Mouse (Mus musculus): ENCODE data around the gene Siae.

The Siae gene

GRCm38 (mm10) chr9:37554838-37555748 lies at the start of gene Siae:
TSS of gene Siae (plus strand) at chr9:37555698.
- DNase-seq (ENCODE audit: low spot score in 2 of 2): no peak

- DNase-seq (ENCODE audit: low spot score in 2 of 2): no peak
Observed at GRCm38 (mm10) chr9:37506023-37506422, 49.5 kb upstream of the Siae start.

GRCm38 (mm10) chr9:37512097-37512496 lies 43.4 kb upstream of the Siae start:
- DNase-seq (ENCODE audit: low spot score in 2 of 2): no peak

- DNase-seq (ENCODE audit: low spot score in 2 of 2): no peak
Observed at GRCm38 (mm10) chr9:37514456-37514855, 41.0 kb upstream of the Siae start.

GRCm38 (mm10) chr9:37517467-37517866 lies 38.0 kb upstream of the Siae start:
- no peak for DNase-seq (ENCODE audit: low spot score in 2 of 2)

- DNase-seq (ENCODE audit: low spot score in 2 of 2): no peak
Observed at GRCm38 (mm10) chr9:37518991-37519390, 36.5 kb upstream of the Siae start.

GRCm38 (mm10) chr9:37519995-37520394 lies 35.5 kb upstream of the Siae start:
- no peak for DNase-seq (ENCODE audit: low spot score in 2 of 2)

GRCm38 (mm10) chr9:37525461-37525860 lies 30.0 kb upstream of the Siae start:
- no peak for DNase-seq (ENCODE audit: low spot score in 2 of 2)

GRCm38 (mm10) chr9:37526443-37527395 lies 28.8 kb upstream of the Siae start:
- no peak for DNase-seq (ENCODE audit: low spot score in 2 of 2)

GRCm38 (mm10) chr9:37527396-37528224 lies 27.9 kb upstream of the Siae start, which contains the start of gene Esam:
TSS of gene Esam (plus strand) at chr9:37528078.
- peak; percentile 48 to 70 for DNase-seq (ENCODE audit: low spot score in 2 of 2)

- DNase-seq (ENCODE audit: low spot score in 2 of 2): no peak
Observed at GRCm38 (mm10) chr9:37528225-37528970, 27.1 kb upstream of the Siae start.

- no peak for DNase-seq (ENCODE audit: low spot score in 2 of 2)
Observed at GRCm38 (mm10) chr9:37530031-37530887, 25.2 kb upstream of the Siae start.

GRCm38 (mm10) chr9:37530888-37531705 lies 24.4 kb upstream of the Siae start:
- peak in 1 of 2 experiments; percentile 55 for DNase-seq (ENCODE audit: low spot score in 2 of 2)

- DNase-seq (ENCODE audit: low spot score in 2 of 2): no peak
Observed at GRCm38 (mm10) chr9:37536851-37537250, 18.6 kb upstream of the Siae start.

GRCm38 (mm10) chr9:37537658-37538250 lies 17.7 kb upstream of the Siae start:
- no peak for DNase-seq (ENCODE audit: low spot score in 2 of 2)

GRCm38 (mm10) chr9:37539170-37540025 lies 16.1 kb upstream of the Siae start, which contains the start of gene Vsig2:
TSS of gene Vsig2 (plus strand) at chr9:37539255.
- peak in 1 of 2 experiments; percentile 19 for DNase-seq (ENCODE audit: low spot score in 2 of 2)

GRCm38 (mm10) chr9:37540226-37540625 lies 15.3 kb upstream of the Siae start:
- DNase-seq (ENCODE audit: low spot score in 2 of 2): no peak
